Mouse (Mus musculus) kidney, adult 18-20 months (tissue): ENCODE results near the gene Ksr1.

Source experiments
- DNase-seq: peaks from one replicate; pipeline ENCODE4 v3.0.0; 2021

Ksr1 gene

GRCm38 (mm10) chr11:79064311-79064710 lies 81.9 kb downstream of the Ksr1 start:
- no peak for DNase-seq

GRCm38 (mm10) chr11:79063616-79064015 lies 82.6 kb downstream of the Ksr1 start:
- no peak for DNase-seq

- no peak for DNase-seq
These were observed 83.3 kb downstream of the Ksr1 start for GRCm38 (mm10) chr11:79062897-79063296.

- no peak for DNase-seq
These were observed 84.4 kb downstream of the Ksr1 start for GRCm38 (mm10) chr11:79061839-79062238.

GRCm38 (mm10) chr11:79059850-79060249 lies 86.4 kb downstream of the Ksr1 start:
- no peak for DNase-seq

- no peak for DNase-seq
These were observed 87.1 kb downstream of the Ksr1 start for GRCm38 (mm10) chr11:79059062-79059461.

GRCm38 (mm10) chr11:79058610-79059009 lies 87.6 kb downstream of the Ksr1 start:
- no peak for DNase-seq

GRCm38 (mm10) chr11:79057809-79058208 lies 88.4 kb downstream of the Ksr1 start:
- no peak for DNase-seq

- DNase-seq = no peak
These were observed 89.3 kb downstream of the Ksr1 start for GRCm38 (mm10) chr11:79056891-79057290.

GRCm38 (mm10) chr11:79056027-79056426 lies 90.2 kb downstream of the Ksr1 start:
- DNase-seq = no peak

- DNase-seq = no peak
These were observed 91.0 kb downstream of the Ksr1 start for GRCm38 (mm10) chr11:79055161-79055560.

- DNase-seq = no peak
These were observed 91.8 kb downstream of the Ksr1 start for GRCm38 (mm10) chr11:79054161-79055152.

GRCm38 (mm10) chr11:79053437-79053836 lies 92.8 kb downstream of the Ksr1 start:
- no peak for DNase-seq

- no peak for DNase-seq
These were observed 93.4 kb downstream of the Ksr1 start for GRCm38 (mm10) chr11:79052769-79053168.

- DNase-seq = no peak
These were observed 94.7 kb downstream of the Ksr1 start for GRCm38 (mm10) chr11:79051522-79051921.

- DNase-seq = no peak
These were observed 95.3 kb downstream of the Ksr1 start for GRCm38 (mm10) chr11:79050781-79051507.

- no peak for DNase-seq
These were observed 97.3 kb downstream of the Ksr1 start for GRCm38 (mm10) chr11:79048906-79049305.

GRCm38 (mm10) chr11:79047180-79047727 lies 99.0 kb downstream of the Ksr1 start:
- DNase-seq = no peak

- no peak for DNase-seq
These were observed 99.5 kb downstream of the Ksr1 start for GRCm38 (mm10) chr11:79046561-79047155.

GRCm38 (mm10) chr11:79045231-79045630 lies 101.0 kb downstream of the Ksr1 start:
- DNase-seq = no peak

- DNase-seq = no peak
These were observed 101.4 kb downstream of the Ksr1 start for GRCm38 (mm10) chr11:79044798-79045197.

- DNase-seq = no peak
These were observed 104.2 kb downstream of the Ksr1 start for GRCm38 (mm10) chr11:79041908-79042430.

GRCm38 (mm10) chr11:79039488-79039887 lies 106.7 kb downstream of the Ksr1 start:
- DNase-seq = peak; percentile 19
